Mouse (Mus musculus) testis, adult 2 months (tissue): ENCODE measurements at regions not wholly inside any gene's neighbourhood (a gene's known extent, or its start where the extent isn't known, plus 50 kb on each side); places are given as distances from the start of the nearest gene placed in this dataset.

ENCODE experiments used
- H3K27ac ChIP-seq: fragments of 200-500 bp; 2 replicates; pipeline ENCODE4 v1.5.1; 2012; ENCODE audit warnings: low read depth, low read length; ENCODE audit not compliant: control insufficient read depth, insufficient read depth
- H3K27me3 ChIP-seq: fragments of 200-500 bp; 2 replicates; pipeline ENCODE4 v1.6.1; 2012; ENCODE audit warnings: mild to moderate bottlenecking, low read length, moderate library complexity; ENCODE audit not compliant: control insufficient read depth, insufficient read depth
- H3K36me3 ChIP-seq: fragments of 200-500 bp; 2 replicates; pipeline ENCODE4 v1.6.1; 2012; ENCODE audit warnings: mild to moderate bottlenecking, low read length; ENCODE audit not compliant: control insufficient read depth, insufficient read depth
- H3K4me1 ChIP-seq: fragments of 200-500 bp; 2 replicates; pipeline ENCODE4 v1.6.1; 2012; ENCODE audit warnings: low read length; ENCODE audit not compliant: control insufficient read depth, insufficient read depth
- H3K4me3 ChIP-seq: fragments of 200-500 bp; 2 replicates; pipeline ENCODE4 v1.5.1; 2012; ENCODE audit warnings: low read depth, mild to moderate bottlenecking, low read length, moderate library complexity, mixed read lengths; ENCODE audit not compliant: control insufficient read depth
- CTCF ChIP-seq: fragments of 200-500 bp; IDR thresholded peaks from 2 replicates; pipeline ENCODE4 v1.5.1; 2012; ENCODE audit warnings: low read depth, mild to moderate bottlenecking, inconsistent platforms, low read length, moderate library complexity; ENCODE audit not compliant: control insufficient read depth, insufficient read depth, insufficient replicate concordance
- POLR2A ChIP-seq: fragments of 200-500 bp; IDR thresholded peaks from 2 replicates; pipeline ENCODE4 v1.6.1; 2012; ENCODE audit warnings: low read depth, mild to moderate bottlenecking, inconsistent platforms, low read length, moderate library complexity; ENCODE audit not compliant: control insufficient read depth

DNA sequence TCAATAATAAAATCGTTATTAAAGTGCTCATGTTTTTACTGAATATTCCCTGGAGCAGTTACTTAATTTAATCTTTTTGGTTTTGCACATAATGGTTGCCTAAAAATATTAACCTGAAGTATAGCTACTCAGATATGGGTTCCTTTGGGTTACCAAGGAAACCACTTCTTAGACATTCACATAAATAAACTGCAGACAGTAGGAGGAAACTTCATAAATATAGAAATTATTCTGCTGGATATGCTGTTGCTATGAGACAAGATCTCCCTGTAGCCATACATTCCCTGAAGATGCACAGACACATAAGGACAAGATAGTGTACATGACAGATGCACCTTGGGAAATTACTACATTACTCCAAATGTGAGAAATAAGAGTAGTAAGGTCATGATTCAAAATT lies 635.3 kb downstream of the Basp1 start:
- no peak overlapping the region for H3K27ac ChIP-seq
- H3K36me3 ChIP-seq, result no peaks in the 10 kb centered on the region
- no peaks in the 10 kb centered on the region for H3K27me3 ChIP-seq
- no peaks in the 10 kb centered on the region for H3K4me1 ChIP-seq
- no peak for TF ChIP-seq CTCF
- TF ChIP-seq POLR2A, result no peak
- H3K4me3 ChIP-seq, result no peak overlapping the region

DNA sequence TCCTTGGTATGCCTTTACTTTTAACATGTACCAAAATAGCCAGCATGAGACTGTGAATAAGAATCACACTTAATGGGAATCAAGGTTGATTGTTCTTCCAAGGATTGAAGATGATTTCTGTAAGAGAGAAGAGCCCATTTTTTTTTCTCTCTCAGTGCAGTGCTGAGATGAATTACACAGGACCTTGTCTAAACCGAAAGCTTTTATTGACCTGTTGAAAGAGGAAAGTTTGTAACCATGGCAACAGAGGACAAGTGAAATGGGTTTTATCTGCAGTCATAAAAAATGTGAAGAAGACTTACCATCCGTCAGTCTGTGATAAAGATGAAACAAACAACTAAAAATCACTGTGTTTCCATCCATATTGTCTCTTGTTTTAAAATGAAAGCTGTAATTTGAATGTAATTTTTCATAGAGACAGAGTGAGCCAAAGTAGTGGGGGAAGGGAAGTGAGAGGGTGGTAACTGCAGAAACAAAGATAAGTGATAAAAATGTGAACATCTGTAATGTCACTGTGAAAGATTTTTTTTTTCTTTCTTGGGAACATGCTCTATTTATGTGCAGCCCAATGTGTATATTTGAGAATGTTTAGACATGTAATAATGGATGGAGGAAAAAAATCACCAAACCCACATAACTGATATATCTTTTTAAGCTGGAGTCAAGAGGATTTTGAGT lies 661.9 kb downstream of the Basp1 start:
- TF ChIP-seq CTCF (no peak), POLR2A (no peak)
- Histone ChIP-seq H3K27ac (no peak overlapping the region), H3K36me3 (no peaks in the 10 kb centered on the region), H3K4me3 (no peak overlapping the region), H3K27me3 (no peaks in the 10 kb centered on the region), H3K4me1 (no peaks in the 10 kb centered on the region)

DNA sequence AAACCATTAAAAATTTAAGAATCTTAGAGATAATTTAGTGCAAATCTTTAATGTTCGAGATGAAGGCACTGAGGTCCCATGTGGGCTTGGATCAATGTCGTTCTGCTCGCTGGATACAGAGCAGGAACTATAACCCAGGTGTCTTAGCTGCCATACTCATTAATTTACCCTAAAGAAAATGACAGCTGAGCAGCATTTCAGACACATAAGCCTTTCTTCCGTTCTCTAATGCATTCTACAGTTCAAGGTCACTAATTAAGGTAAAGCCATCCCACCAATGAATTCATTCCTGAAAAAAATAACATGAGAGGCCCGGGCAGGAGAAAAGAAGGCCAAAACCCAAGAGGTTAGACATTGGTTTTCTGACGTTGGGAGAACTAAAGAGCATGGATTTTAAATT lies 670.3 kb downstream of the Basp1 start:
- no peaks in the 10 kb centered on the region for H3K27me3 ChIP-seq
- H3K36me3 ChIP-seq, result no peaks in the 10 kb centered on the region
- TF ChIP-seq POLR2A (no peak), CTCF (no peak)
- H3K27ac ChIP-seq, result no peak overlapping the region
- no peaks in the 10 kb centered on the region for H3K4me1 ChIP-seq
- no peak overlapping the region for H3K4me3 ChIP-seq

- Histone ChIP-seq H3K36me3 (no peaks in the 10 kb centered on the region), H3K4me1 (0 out of 2 replicates have a peak, but pooled peaks cover 3% of the 10 kb centered on the region), H3K27me3 (no peaks in the 10 kb centered on the region), H3K4me3 (peak overlapping the region; percentile 67), H3K27ac (no peak overlapping the region)
- TF ChIP-seq POLR2A, result no peak
- no peak for TF ChIP-seq CTCF
Measured at GRCm38 (mm10) chr15:24725170-24725569, 688.4 kb downstream of the Basp1 start.

DNA sequence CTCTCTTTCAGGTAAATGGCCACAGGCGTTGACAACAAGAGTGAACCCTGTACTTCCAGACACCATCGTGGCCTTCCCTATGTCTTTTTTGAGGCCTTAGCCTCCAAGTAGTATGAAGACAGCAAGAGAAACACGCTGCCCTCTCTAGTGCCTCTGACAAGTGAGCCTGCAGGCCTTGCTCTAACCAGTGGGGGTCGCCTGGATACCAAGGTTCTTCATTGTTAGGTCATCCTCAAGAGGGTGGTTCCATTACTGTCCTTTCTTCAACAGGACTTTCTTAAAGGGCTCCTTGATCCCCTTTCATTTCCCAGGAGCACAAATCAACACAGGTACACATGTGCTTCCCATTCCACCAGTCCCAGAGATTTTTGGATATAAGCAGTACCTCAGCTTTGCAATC lies 688.9 kb downstream of the Basp1 start:
- Histone ChIP-seq H3K27me3 (no peaks in the 10 kb centered on the region), H3K36me3 (no peaks in the 10 kb centered on the region), H3K4me1 (0 out of 2 replicates have a peak, but pooled peaks cover 3% of the 10 kb centered on the region), H3K4me3 (peak overlapping the region; percentile 82), H3K27ac (no peak overlapping the region)
- TF ChIP-seq POLR2A (peak; percentile 61; the same call in 1 of the 2 replicates), CTCF (peak; percentile 35; the same call in 1 of the 2 replicates)

DNA sequence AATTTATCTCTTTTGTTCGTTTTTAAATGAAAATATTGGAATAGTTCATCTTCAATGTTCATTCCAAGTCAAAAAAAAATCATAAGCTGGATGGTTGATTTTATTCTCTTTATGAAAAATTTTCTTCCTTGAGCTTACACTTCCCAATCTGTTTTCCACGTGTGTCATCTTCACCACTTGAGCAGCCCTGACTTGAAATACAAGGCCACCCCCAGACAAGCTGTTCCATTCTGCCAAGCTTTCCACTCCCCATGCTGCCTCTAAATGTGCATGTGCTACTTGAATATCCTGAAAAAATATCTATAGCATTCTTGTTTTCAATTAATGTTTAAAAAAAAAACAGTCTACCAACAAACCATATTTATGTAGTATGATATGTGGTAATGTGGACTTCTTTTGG lies 693.2 kb downstream of the Basp1 start:
- TF ChIP-seq CTCF, result no peak
- TF ChIP-seq POLR2A, result no peak
- Histone ChIP-seq H3K4me1 (0 out of 2 replicates have a peak, but pooled peaks cover 3% of the 10 kb centered on the region), H3K27ac (no peak overlapping the region), H3K4me3 (no peak overlapping the region), H3K36me3 (no peaks in the 10 kb centered on the region), H3K27me3 (no peaks in the 10 kb centered on the region)

GRCm38 (mm10) chr15:24682167-24682566 lies 731.4 kb downstream of the Basp1 start:
- TF ChIP-seq CTCF, result no peak
- no peak for TF ChIP-seq POLR2A
- no peak overlapping the region for H3K4me3 ChIP-seq
- no peak overlapping the region for H3K27ac ChIP-seq
- H3K27me3 ChIP-seq, result no peaks in the 10 kb centered on the region
- no peaks in the 10 kb centered on the region for H3K4me1 ChIP-seq
- no peaks in the 10 kb centered on the region for H3K36me3 ChIP-seq

DNA sequence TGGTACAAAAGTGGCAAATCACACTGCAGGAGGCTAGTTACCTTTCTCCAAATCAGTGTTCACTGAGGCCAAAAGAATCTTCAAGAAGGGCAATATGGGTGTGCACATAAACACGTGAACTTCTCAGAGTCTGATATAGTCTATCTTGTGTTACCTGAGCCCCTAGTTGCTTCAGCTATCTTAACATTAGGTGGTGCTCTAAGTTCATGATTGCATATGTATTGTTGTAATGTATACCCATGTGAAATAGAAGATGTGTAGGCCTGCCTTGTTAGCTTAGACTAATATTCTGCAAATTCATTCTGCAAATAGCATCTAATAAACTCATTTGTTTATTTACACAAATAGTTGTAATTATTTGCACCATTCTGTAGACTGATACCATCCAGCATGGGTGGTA lies 764.6 kb downstream of the Basp1 start:
- no peaks in the 10 kb centered on the region for H3K36me3 ChIP-seq
- H3K27me3 ChIP-seq, result no peaks in the 10 kb centered on the region
- H3K27ac ChIP-seq, result no peak overlapping the region
- H3K4me1 ChIP-seq, result no peaks in the 10 kb centered on the region
- H3K4me3 ChIP-seq, result no peak overlapping the region
- TF ChIP-seq POLR2A, result no peak
- no peak for TF ChIP-seq CTCF
